Mouse (Mus musculus): ENCODE data around the gene Slc4a4. TPM values are rescaled to one million over a fixed set of nuclear protein-coding genes. Genes with fewer than 3 reads are reported as not detected.

The Slc4a4 gene
- polyA plus RNA-seq, 1 experiment: 0.70 TPM

DNA sequence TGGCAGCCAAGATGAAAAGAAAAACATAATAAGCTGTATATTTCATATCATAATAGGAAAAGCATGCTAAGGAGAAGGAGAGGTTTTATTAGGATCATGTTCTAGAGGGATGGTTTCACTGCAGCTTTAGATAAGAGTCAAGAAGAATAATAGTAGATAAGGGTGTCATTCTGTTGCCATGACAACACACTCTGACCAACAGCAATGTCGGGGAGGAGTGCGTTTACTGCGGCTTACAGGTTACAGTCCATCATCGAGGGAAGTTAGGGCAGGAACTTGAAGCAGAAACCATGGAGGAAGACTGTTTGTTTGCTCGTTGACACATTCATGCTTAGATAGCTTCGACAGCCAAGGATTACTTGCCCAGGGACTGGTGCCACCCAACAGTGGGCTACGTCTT is 85.7 kb downstream of the Slc4a4 start:
- no peak for TF ChIP-seq POLR2A (IDR thresholded peaks at IDR 0.05; ENCODE audit: borderline replicate concordance, control insufficient read depth, low read depth, low read length)
- TF ChIP-seq CTCF (IDR thresholded peaks at IDR 0.05; ENCODE audit: control insufficient read depth, insufficient read depth, low read length): no peak
- no peak overlapping the region for H3K27ac ChIP-seq (ENCODE audit: control insufficient read depth, insufficient read depth, low read depth, low read length, poor library complexity)
- 59% methylated on average over 7 of the region's 7 CpGs for WGBS
- H3K4me1 ChIP-seq (ENCODE audit: control insufficient read depth, insufficient read depth, low read length): no peaks in the 10 kb centered on the region
- H3K4me3 ChIP-seq (replicated peaks; ENCODE audit: control insufficient read depth, low read depth, low read length): no peak overlapping the region

DNA sequence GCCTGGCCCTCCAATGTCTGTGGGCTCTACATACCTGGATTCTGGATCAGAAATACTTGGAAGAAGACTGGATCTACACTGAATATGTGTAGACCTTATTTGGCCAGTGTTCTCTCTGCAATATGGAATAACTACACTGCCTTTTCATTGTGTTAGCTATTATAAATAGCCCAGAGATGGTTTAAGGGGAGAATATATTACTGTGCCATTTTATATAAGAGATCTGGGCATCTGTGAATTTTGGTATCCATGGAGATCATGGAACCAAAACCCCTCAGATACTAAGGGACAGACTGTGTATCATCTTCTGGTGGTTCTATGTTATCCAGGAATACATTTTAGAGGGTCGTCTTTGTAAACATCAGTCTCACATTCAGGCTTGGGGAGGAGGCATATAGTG is 86.5 kb downstream of the Slc4a4 start:
- TF ChIP-seq CTCF (IDR thresholded peaks at IDR 0.05; ENCODE audit: control insufficient read depth, insufficient read depth, low read length): no peak
- no peak for TF ChIP-seq POLR2A (IDR thresholded peaks at IDR 0.05; ENCODE audit: borderline replicate concordance, control insufficient read depth, low read depth, low read length)
- WGBS: 70% methylated on average over 1 of the region's 1 CpGs
- Histone ChIP-seq H3K27ac (ENCODE audit: control insufficient read depth, insufficient read depth, low read depth, low read length, poor library complexity) (no peak overlapping the region), H3K4me1 (ENCODE audit: control insufficient read depth, insufficient read depth, low read length) (no peaks in the 10 kb centered on the region), H3K4me3 (replicated peaks; ENCODE audit: control insufficient read depth, low read depth, low read length) (no peak overlapping the region)

DNA sequence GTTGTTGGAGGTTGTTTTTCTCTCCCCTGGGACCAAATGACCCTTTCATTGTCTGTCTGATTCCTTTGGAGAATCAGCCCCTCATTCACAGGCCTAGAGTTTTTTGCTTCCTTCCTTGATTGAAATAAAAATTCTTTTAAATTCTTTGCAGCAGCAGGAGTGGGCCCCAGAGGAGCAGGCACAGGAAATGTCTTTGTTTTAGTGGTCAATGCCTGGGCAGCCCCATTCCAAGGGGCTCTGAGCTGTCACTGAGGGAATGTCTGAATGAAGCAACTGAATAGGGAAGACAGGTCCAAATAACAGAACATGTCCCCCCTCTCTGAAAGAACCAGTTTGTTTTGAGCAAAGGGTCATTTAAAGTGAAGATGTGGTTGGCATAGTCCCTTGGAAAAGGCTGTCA is 89.1 kb downstream of the Slc4a4 start:
- no peak overlapping the region for H3K27ac ChIP-seq (ENCODE audit: control insufficient read depth, insufficient read depth, low read depth, low read length, poor library complexity)
- TF ChIP-seq CTCF (IDR thresholded peaks at IDR 0.05; ENCODE audit: control insufficient read depth, insufficient read depth, low read length) (no peak), POLR2A (IDR thresholded peaks at IDR 0.05; ENCODE audit: borderline replicate concordance, control insufficient read depth, low read depth, low read length) (no peak)
- no peak overlapping the region for H3K4me3 ChIP-seq (replicated peaks; ENCODE audit: control insufficient read depth, low read depth, low read length)
- H3K4me1 ChIP-seq (ENCODE audit: control insufficient read depth, insufficient read depth, low read length): no peaks in the 10 kb centered on the region

DNA sequence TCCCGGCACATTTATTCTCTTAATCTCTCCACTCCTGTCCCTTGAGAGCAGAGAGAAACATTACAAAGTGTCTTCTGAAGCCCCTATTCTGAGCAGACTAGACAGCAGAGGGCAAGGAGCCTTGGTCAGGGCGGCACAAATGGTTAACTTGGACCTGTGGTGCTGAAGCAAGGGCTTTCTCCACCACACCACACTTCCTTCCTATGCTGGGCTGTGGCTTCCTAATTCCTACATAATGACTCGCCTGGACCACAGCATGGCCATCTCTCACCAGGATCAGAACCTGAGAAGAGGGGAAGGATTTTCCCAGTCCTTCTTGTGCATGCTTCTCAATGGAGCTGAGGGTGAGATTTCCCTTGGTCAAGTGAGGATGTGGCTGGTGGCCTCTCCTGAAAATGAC is 89.8 kb downstream of the Slc4a4 start:
- TF ChIP-seq CTCF (IDR thresholded peaks at IDR 0.05; ENCODE audit: control insufficient read depth, insufficient read depth, low read length) (no peak), POLR2A (IDR thresholded peaks at IDR 0.05; ENCODE audit: borderline replicate concordance, control insufficient read depth, low read depth, low read length) (no peak)
- Histone ChIP-seq H3K4me1 (ENCODE audit: control insufficient read depth, insufficient read depth, low read length) (no peaks in the 10 kb centered on the region; the same call in 1 of the 2 replicates), H3K27ac (ENCODE audit: control insufficient read depth, insufficient read depth, low read depth, low read length, poor library complexity) (no peak overlapping the region), H3K4me3 (replicated peaks; ENCODE audit: control insufficient read depth, low read depth, low read length) (no peak overlapping the region)
- 26% methylated on average over 3 of the region's 3 CpGs for WGBS

DNA sequence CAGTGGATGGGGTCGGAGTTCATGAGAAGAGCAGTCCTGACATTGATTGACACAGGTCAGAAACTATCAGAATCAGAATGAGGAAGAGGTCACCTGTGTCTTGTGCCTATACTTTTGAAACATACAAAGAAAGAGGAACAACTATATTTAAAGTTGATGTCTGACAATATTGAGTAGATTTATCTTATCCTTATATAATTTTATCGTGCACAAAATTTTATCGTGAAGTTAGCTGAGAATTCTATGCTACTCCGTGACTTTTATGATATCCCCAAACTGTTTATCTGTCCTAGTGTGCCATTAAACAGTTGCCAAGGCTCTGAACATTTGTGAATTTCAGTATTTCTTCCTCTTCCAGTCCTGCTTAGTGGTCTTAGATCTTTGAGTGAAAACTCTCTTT is 94.1 kb downstream of the Slc4a4 start:
- Histone ChIP-seq H3K4me3 (replicated peaks; ENCODE audit: control insufficient read depth, low read depth, low read length) (no peak overlapping the region), H3K27ac (ENCODE audit: control insufficient read depth, insufficient read depth, low read depth, low read length, poor library complexity) (no peak overlapping the region), H3K4me1 (ENCODE audit: control insufficient read depth, insufficient read depth, low read length) (no peaks in the 10 kb centered on the region; the same call in 1 of the 2 replicates)
- no peak for TF ChIP-seq POLR2A (IDR thresholded peaks at IDR 0.05; ENCODE audit: borderline replicate concordance, control insufficient read depth, low read depth, low read length)
- TF ChIP-seq CTCF (IDR thresholded peaks at IDR 0.05; ENCODE audit: control insufficient read depth, insufficient read depth, low read length): no peak
- 42% methylated on average over 4 of the region's 4 CpGs for WGBS

DNA sequence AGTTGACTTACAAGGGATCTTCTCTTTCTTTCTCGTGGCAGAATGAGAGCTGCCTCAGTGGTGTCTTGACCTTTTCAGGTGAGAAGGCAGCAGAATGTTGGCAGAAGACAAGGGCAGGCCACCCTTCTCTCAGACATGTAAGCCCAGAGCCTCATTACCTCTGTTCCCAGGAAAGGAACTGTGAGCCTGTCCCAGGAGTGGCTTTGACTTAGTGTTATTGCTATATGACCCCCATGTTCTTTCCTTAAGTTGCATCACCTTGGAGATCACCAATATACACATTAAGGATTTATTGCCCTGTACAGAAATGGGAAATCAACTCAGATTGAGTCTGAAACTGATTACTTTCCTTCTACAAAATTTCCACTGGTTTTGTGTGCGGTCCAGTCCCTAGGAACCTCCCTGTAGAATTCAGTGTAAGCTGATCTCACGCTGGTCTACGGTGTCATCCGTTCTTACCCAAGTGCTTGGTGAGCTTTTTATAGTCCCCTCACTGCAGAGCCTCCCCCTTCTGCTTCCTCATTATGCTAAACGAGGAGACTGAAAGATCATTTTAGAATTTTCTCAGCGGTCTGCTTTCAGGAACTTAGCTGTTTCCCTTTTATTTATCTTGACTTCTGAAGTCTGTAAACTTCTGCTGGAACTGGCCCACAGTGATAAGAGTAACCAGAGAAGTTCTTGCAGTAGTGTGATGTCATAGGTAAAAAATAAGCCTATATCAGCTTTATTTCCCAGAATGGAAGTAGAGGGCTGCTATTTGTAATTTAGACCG is 94.8 kb downstream of the Slc4a4 start:
- Histone ChIP-seq H3K4me3 (replicated peaks; ENCODE audit: control insufficient read depth, low read depth, low read length) (no peak overlapping the region), H3K4me1 (ENCODE audit: control insufficient read depth, insufficient read depth, low read length) (no peaks in the 10 kb centered on the region; the same call in 1 of the 2 replicates), H3K27ac (ENCODE audit: control insufficient read depth, insufficient read depth, low read depth, low read length, poor library complexity) (no peak overlapping the region)
- WGBS: 9% methylated on average over 8 of the region's 8 CpGs
- no peak for TF ChIP-seq CTCF (IDR thresholded peaks at IDR 0.05; ENCODE audit: control insufficient read depth, insufficient read depth, low read length)
- no peak for TF ChIP-seq POLR2A (IDR thresholded peaks at IDR 0.05; ENCODE audit: borderline replicate concordance, control insufficient read depth, low read depth, low read length)

DNA sequence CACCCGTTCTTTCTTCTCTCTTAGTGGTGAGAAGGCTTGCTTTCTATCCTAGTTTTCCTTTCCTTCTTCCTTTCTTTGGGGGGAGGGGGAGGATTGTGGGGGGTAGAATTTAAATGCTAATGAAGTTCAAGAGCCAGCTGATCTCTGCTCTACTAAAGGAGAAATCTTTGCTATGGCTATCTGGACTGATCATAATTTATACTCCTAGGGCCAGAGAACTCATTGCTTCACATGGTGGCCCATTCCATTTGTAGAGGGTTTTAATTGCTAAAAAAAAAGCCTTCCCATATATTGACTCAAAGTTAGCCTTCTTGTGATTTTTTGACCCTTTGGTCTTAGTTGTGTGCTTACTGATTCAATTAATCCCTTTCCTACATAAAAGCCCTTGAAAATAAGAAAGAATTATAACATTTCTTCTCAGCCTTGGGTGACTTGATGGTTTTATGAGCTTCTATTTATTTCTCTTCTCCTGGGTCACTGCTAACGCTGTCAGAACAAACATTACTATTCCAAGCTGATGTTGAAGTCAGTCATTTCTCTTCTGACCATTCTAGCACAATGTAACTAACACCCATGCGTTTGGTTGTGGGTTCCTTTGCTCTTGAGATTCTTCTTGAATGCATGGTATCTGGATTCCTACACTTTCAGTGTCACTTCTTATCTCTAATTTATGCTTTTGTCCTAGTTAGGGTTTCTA is 95.6 kb downstream of the Slc4a4 start:
- WGBS: 41% methylated on average over 3 of the region's 3 CpGs
- TF ChIP-seq CTCF (IDR thresholded peaks at IDR 0.05; ENCODE audit: control insufficient read depth, insufficient read depth, low read length): no peak
- TF ChIP-seq POLR2A (IDR thresholded peaks at IDR 0.05; ENCODE audit: borderline replicate concordance, control insufficient read depth, low read depth, low read length): no peak
- Histone ChIP-seq H3K27ac (ENCODE audit: control insufficient read depth, insufficient read depth, low read depth, low read length, poor library complexity) (no peak overlapping the region), H3K4me1 (ENCODE audit: control insufficient read depth, insufficient read depth, low read length) (no peaks in the 10 kb centered on the region; the same call in 1 of the 2 replicates), H3K4me3 (replicated peaks; ENCODE audit: control insufficient read depth, low read depth, low read length) (no peak overlapping the region)

DNA sequence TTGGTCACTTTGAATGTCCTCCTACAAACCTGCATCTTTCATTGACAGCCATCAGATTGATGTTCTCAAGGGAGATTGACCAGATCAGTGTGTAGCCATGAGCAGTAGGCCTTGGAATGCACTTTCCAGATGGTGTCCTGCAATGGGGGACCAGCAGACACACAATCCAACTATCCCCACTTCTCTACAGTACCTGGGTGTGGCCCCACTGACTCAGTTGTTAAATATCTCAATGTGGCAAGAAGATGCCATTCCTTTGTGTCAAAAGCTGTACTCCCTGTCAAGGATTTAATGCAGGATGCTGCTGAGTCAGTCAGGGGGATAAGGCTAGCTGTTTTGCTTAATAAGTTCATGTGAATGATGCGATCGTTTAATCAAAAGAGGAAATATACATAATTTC is 96.6 kb downstream of the Slc4a4 start:
- TF ChIP-seq POLR2A (IDR thresholded peaks at IDR 0.05; ENCODE audit: borderline replicate concordance, control insufficient read depth, low read depth, low read length): no peak
- TF ChIP-seq CTCF (IDR thresholded peaks at IDR 0.05; ENCODE audit: control insufficient read depth, insufficient read depth, low read length): no peak
- Histone ChIP-seq H3K27ac (ENCODE audit: control insufficient read depth, insufficient read depth, low read depth, low read length, poor library complexity) (no peak overlapping the region), H3K4me1 (ENCODE audit: control insufficient read depth, insufficient read depth, low read length) (no peaks in the 10 kb centered on the region; the same call in 1 of the 2 replicates), H3K4me3 (replicated peaks; ENCODE audit: control insufficient read depth, low read depth, low read length) (no peak overlapping the region)
- WGBS: 87% methylated on average over 2 of the region's 2 CpGs
